Mouse (Mus musculus) heart, adult 2 months (tissue): ENCODE measurements around the gene Cald1. TPM values are rescaled to one million over a fixed set of nuclear protein-coding genes. Genes with fewer than 3 reads are reported as not detected.
A peak's percentile ranks its signal among the peaks of the same experiment; 100 is the strongest.

ENCODE experiments used
- DNase-seq, 2 experiments: peaks; one replicate each; pipeline ENCODE4 v3.0.0; 2021
- H3K27ac ChIP-seq: fragments of 200-600 bp; 2 replicates; pipeline ENCODE4 v1.8.1; 2022
- H3K27me3 ChIP-seq: fragments of 200-500 bp; 2 replicates; pipeline ENCODE4 v1.6.1; 2012; ENCODE audit warnings: mild to moderate bottlenecking, low read length, inconsistent platforms, mixed read lengths; ENCODE audit not compliant: control insufficient read depth, insufficient read depth
- H3K36me3 ChIP-seq: fragments of 200-500 bp; 2 replicates; pipeline ENCODE4 v1.6.1; 2012; ENCODE audit warnings: low read length, inconsistent platforms; ENCODE audit not compliant: control insufficient read depth, insufficient read depth
- H3K4me1 ChIP-seq: fragments of 200-500 bp; 2 replicates; pipeline ENCODE4 v1.6.1; 2011; ENCODE audit warnings: low read length; ENCODE audit not compliant: control insufficient read depth, insufficient read depth
- H3K4me3 ChIP-seq: fragments of 200-600 bp; 2 replicates; pipeline ENCODE4 v1.8.1; 2022
- H3K79me2 ChIP-seq: fragments of 200-500 bp; replicated peaks from 2 replicates; pipeline ENCODE4 v1.6.1; 2012; ENCODE audit warnings: mild to moderate bottlenecking, inconsistent platforms, low read length, moderate library complexity, mixed read lengths; ENCODE audit not compliant: control insufficient read depth, insufficient read depth
- H3K9ac ChIP-seq: fragments of 200-500 bp; 2 replicates; pipeline ENCODE4 v1.6.1; 2012; ENCODE audit warnings: low read depth, mild to moderate bottlenecking, control low read depth, inconsistent platforms, low read length, mixed read lengths
- CTCF ChIP-seq: fragments of 200-600 bp; IDR thresholded peaks from 2 replicates; pipeline ENCODE4 v1.8.1; 2022; ENCODE audit warnings: antibody characterized with exemption, mild to moderate bottlenecking, moderate library complexity
- EP300 ChIP-seq: fragments of 200-500 bp; IDR thresholded peaks from 2 replicates; pipeline ENCODE4 v1.6.1; 2011; ENCODE audit warnings: low read depth, low read length, control low read depth; ENCODE audit not compliant: insufficient read depth
- POLR2A ChIP-seq: fragments of 200-500 bp; IDR thresholded peaks from 2 replicates; pipeline ENCODE4 v1.6.1; 2011; ENCODE audit warnings: mild to moderate bottlenecking, low read depth, low read length, control low read depth; ENCODE audit not compliant: insufficient read depth
- WGBS: fragments of 180-500 bp; shearing (Covaris S2); methylation state at CpG from one replicate; pipeline ENCODE4 v1.1.7; 2018; 5-methylcytosine and 5-hydroxymethylcytosine counted together
- intact Hi-C: fragments of 180-260 bp; cut with DNase I; formaldehyde crosslinking; loops from one replicate; pipeline ENCODE4 v1.15.1; 2025
- polyA plus RNA-seq: library from polyadenylated mRNA; depleted of rRNA; stranded (reverse); fragments of >200 nt; gene quantifications from 2 replicates; pipeline ENCODE4 v1.2.3, GENCODE M21; 2012
- total RNA-seq, 2 experiments: library from RNA; stranded (reverse); gene quantifications; 2 replicates each; pipeline ENCODE4 v1.2.3; 2021

The Cald1 gene
- total and polyA plus RNA-seq, 3 experiments = 14.1 to 62.8 (median 47.6) TPM

GRCm38 (mm10) chr6:34734940-34735695 is 136.8 kb downstream of the Cald1 start:
- intact Hi-C loops = no loop called here
- TF ChIP-seq POLR2A = no peak
- TF ChIP-seq EP300 = no peak
- TF ChIP-seq CTCF = no peak
- Histone ChIP-seq H3K27me3 (no peaks in the 10 kb centered on the region), H3K9ac (no peak overlapping the region), H3K4me1 (peaks cover 7% of the 10 kb centered on the region), H3K36me3 (peaks cover 2% of the 10 kb centered on the region), H3K27ac (no peak overlapping the region), H3K4me3 (no peak overlapping the region), H3K79me2 (peaks cover 2% of the 10 kb centered on the region; the same call in 1 of the 2 replicates)
- DNase-seq = no peak
- WGBS = 55% methylated on average over 13 of the region's 13 CpGs

GRCm38 (mm10) chr6:34736934-34737333 is 138.6 kb downstream of the Cald1 start:
- Histone ChIP-seq H3K36me3 (peaks cover 2% of the 10 kb centered on the region), H3K27me3 (no peaks in the 10 kb centered on the region), H3K27ac (no peak overlapping the region), H3K4me3 (no peak overlapping the region), H3K4me1 (no peaks in the 10 kb centered on the region), H3K79me2 (peaks cover 2% of the 10 kb centered on the region; the same call in 1 of the 2 replicates), H3K9ac (no peak overlapping the region)
- intact Hi-C loops = no loop called here
- 47% methylated on average over 2 of the region's 2 CpGs for WGBS
- no peak for DNase-seq
- TF ChIP-seq CTCF = no peak
- TF ChIP-seq EP300 = no peak
- no peak for TF ChIP-seq POLR2A

GRCm38 (mm10) chr6:34743946-34744345 is 145.6 kb downstream of the Cald1 start:
- Histone ChIP-seq H3K9ac (no peak overlapping the region), H3K4me3 (no peak overlapping the region), H3K27ac (no peak overlapping the region), H3K79me2 (no peaks in the 10 kb centered on the region), H3K4me1 (no peaks in the 10 kb centered on the region; the same call in 1 of the 2 replicates), H3K27me3 (no peaks in the 10 kb centered on the region), H3K36me3 (no peaks in the 10 kb centered on the region; the same call in 1 of the 2 replicates)
- intact Hi-C loops = no loop called here
- DNase-seq = no peak
- TF ChIP-seq POLR2A (no peak), EP300 (no peak), CTCF (no peak)
- WGBS = 47% methylated on average over 4 of the region's 4 CpGs

GRCm38 (mm10) chr6:34747846-34748245 is 149.5 kb downstream of the Cald1 start:
- TF ChIP-seq POLR2A (no peak), CTCF (no peak), EP300 (no peak)
- intact Hi-C loops = no loop called here
- Histone ChIP-seq H3K27ac (no peak overlapping the region), H3K9ac (no peak overlapping the region), H3K27me3 (no peaks in the 10 kb centered on the region), H3K4me3 (no peak overlapping the region), H3K36me3 (no peaks in the 10 kb centered on the region; the same call in 1 of the 2 replicates), H3K79me2 (no peaks in the 10 kb centered on the region), H3K4me1 (no peaks in the 10 kb centered on the region; the same call in none of the 2 replicates)
- no peak for DNase-seq
- WGBS = 54% methylated on average over 6 of the region's 6 CpGs

- Histone ChIP-seq H3K27ac (no peak overlapping the region), H3K4me1 (no peaks in the 10 kb centered on the region; the same call in none of the 2 replicates), H3K36me3 (no peaks in the 10 kb centered on the region; the same call in 1 of the 2 replicates), H3K27me3 (no peaks in the 10 kb centered on the region), H3K4me3 (no peak overlapping the region), H3K9ac (no peak overlapping the region), H3K79me2 (no peaks in the 10 kb centered on the region)
- intact Hi-C loops = no loop called here
- no peak for DNase-seq
- TF ChIP-seq CTCF (no peak), POLR2A (no peak), EP300 (no peak)
- WGBS = 88% methylated on average over 11 of the region's 11 CpGs
These were observed 150.3 kb downstream of the Cald1 start for GRCm38 (mm10) chr6:34748566-34748965.

GRCm38 (mm10) chr6:34749526-34749925 is 151.2 kb downstream of the Cald1 start:
- no peak overlapping the region for H3K4me3 ChIP-seq
- TF ChIP-seq POLR2A = no peak
- TF ChIP-seq CTCF = no peak
- TF ChIP-seq EP300 = no peak
- no peaks in the 10 kb centered on the region; the same call in 1 of the 2 replicates for H3K36me3 ChIP-seq
- peak overlapping the region; percentile 31 for H3K27ac ChIP-seq
- intact Hi-C loops = no loop called here
- no peaks in the 10 kb centered on the region for H3K79me2 ChIP-seq
- no peaks in the 10 kb centered on the region for H3K27me3 ChIP-seq
- DNase-seq = no peak
- H3K4me1 ChIP-seq = no peaks in the 10 kb centered on the region; the same call in 1 of the 2 replicates
- no peak overlapping the region for H3K9ac ChIP-seq
- WGBS = 67% methylated on average over 6 of the region's 6 CpGs
